Mouse (Mus musculus): ENCODE data around the gene Stk39. TPM values are rescaled to one million over a fixed set of nuclear protein-coding genes. Genes with fewer than 3 reads are reported as not detected.

The Stk39 gene
- polyA plus RNA-seq, 1 experiment from 2014 or later = 46.5 TPM

DNA sequence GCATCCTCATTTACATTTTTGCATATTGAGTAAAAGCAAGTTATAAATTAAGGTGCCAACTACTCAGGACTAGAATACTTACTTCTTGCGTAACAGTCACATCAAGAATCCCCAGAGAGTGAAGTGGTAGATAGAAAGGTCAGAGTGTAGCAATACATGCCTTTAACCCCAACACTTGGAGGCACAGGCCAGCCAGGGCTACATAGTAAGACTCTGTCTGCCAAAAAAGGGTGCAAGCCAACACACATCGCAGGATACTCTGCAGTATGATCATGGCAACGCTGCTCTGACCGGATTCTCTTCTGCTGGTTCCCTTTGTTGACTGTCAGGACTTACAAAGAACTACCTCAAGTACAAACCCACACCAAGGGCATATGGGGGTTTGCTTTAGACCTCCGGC is 101.7 kb downstream of the Stk39 start:
- H3K4me1 ChIP-seq = peaks cover 31% of the 10 kb centered on the region
- no peaks in the 10 kb centered on the region for H3K9me3 ChIP-seq
- H3K4me2 ChIP-seq (replicated peaks) = no peak overlapping the region
- no peak for ATAC-seq (ENCODE audit: low FRiP score, low read depth)
- no peaks in the 10 kb centered on the region for H3K27me3 ChIP-seq (replicated peaks)
- no peak overlapping the region for H3K4me3 ChIP-seq
- H3K9ac ChIP-seq = no peak overlapping the region
- no peaks in the 10 kb centered on the region for H3K36me3 ChIP-seq
- no peak overlapping the region for H3K27ac ChIP-seq
- 62% methylated on average over 5 of the region's 5 CpGs for WGBS

DNA sequence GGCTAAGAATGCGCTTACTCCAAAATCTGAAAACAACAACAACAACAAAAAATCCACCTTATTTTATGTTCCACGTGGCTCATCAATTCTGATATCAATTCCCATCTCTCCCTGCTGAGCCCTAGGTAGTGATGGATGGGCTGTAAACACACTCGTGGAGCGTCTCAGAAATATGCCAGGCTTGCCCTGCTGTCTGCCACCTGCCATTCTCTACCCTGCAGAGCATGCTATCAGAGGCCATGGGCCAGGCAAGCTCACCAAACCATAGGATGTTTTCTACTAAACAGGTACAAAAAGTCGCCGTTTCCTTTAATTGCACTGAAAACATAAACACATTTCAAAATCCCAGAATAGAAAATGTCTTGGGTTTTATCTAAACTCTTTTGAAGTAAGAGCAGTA is 103.0 kb downstream of the Stk39 start:
- Histone ChIP-seq H3K4me3 (no peak overlapping the region), H3K27ac (no peak overlapping the region), H3K27me3 (replicated peaks) (no peaks in the 10 kb centered on the region), H3K36me3 (no peaks in the 10 kb centered on the region), H3K9ac (no peak overlapping the region), H3K4me1 (peaks cover 39% of the 10 kb centered on the region), H3K4me2 (replicated peaks) (no peak overlapping the region), H3K9me3 (no peaks in the 10 kb centered on the region)
- WGBS = 73% methylated on average over 6 of the region's 6 CpGs
- ATAC-seq (ENCODE audit: low FRiP score, low read depth) = no peak

- Histone ChIP-seq H3K27me3 (replicated peaks) (no peaks in the 10 kb centered on the region), H3K36me3 (no peaks in the 10 kb centered on the region), H3K9me3 (no peaks in the 10 kb centered on the region), H3K4me1 (peaks cover 44% of the 10 kb centered on the region), H3K27ac (no peak overlapping the region), H3K4me3 (no peak overlapping the region), H3K9ac (no peak overlapping the region), H3K4me2 (replicated peaks) (no peak overlapping the region; the same call in 1 of the 2 replicates)
- ATAC-seq (ENCODE audit: low FRiP score, low read depth) = no peak
- 46% methylated on average over 13 of the region's 13 CpGs for WGBS
These were observed 104.1 kb downstream of the Stk39 start for GRCm38 (mm10) chr2:68367944-68368343.

GRCm38 (mm10) chr2:68366897-68367193 is 105.2 kb downstream of the Stk39 start:
- peak; percentile 69 for ATAC-seq (ENCODE audit: low FRiP score, low read depth)

GRCm38 (mm10) chr2:68366091-68366896 is 105.8 kb downstream of the Stk39 start:
- peak; percentile 72 for ATAC-seq (ENCODE audit: low FRiP score, low read depth)
- Histone ChIP-seq H3K9me3 (no peaks in the 10 kb centered on the region), H3K4me2 (replicated peaks) (peak overlapping the region; percentile 53), H3K9ac (no peak overlapping the region), H3K27ac (no peak overlapping the region; the same call in 1 of the 2 replicates), H3K4me3 (peak overlapping the region; percentile 1; the same call in 1 of the 2 replicates), H3K4me1 (peaks cover 52% of the 10 kb centered on the region), H3K36me3 (no peaks in the 10 kb centered on the region), H3K27me3 (replicated peaks) (no peaks in the 10 kb centered on the region)
- 3% methylated on average over 18 of the region's 18 CpGs for WGBS

More at GRCm38 (mm10) chr2:68366897-68367193, 105.2 kb downstream of the Stk39 start:
- Histone ChIP-seq H3K27ac (no peak overlapping the region), H3K36me3 (no peaks in the 10 kb centered on the region), H3K4me1 (peaks cover 46% of the 10 kb centered on the region), H3K27me3 (replicated peaks) (no peaks in the 10 kb centered on the region), H3K4me3 (no peak overlapping the region), H3K9ac (no peak overlapping the region), H3K9me3 (no peaks in the 10 kb centered on the region), H3K4me2 (replicated peaks) (peak overlapping the region; percentile 53; the same call in 1 of the 2 replicates)
- WGBS = 7% methylated on average over 5 of the region's 5 CpGs

DNA sequence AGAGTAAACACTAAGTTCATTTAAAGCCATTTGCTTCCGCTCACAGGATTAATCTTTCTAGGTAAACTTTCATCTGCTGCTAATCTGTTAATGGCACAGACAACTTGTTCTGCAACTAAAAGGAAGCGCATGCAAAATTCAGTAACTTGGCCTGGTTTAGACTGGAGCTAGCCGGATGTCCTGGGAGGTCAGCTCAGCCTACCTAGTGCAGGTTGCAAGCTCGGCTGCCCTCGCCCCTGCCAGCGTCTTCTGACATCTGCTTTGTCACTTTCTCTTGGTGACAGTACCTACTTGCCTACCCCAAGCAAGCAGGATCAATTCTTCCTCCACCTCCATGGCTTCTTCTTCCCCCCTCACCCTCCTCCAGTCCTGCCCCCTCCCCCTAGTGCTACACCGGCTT is 106.6 kb downstream of the Stk39 start:
- H3K4me1 ChIP-seq = peaks cover 51% of the 10 kb centered on the region
- peak overlapping the region; percentile 53 for H3K4me2 ChIP-seq (replicated peaks)
- H3K36me3 ChIP-seq = no peaks in the 10 kb centered on the region
- 33% methylated on average over 7 of the region's 7 CpGs for WGBS
- H3K27ac ChIP-seq = no peak overlapping the region
- H3K4me3 ChIP-seq = no peak overlapping the region
- H3K9ac ChIP-seq = no peak overlapping the region
- H3K27me3 ChIP-seq (replicated peaks) = no peaks in the 10 kb centered on the region
- H3K9me3 ChIP-seq = no peaks in the 10 kb centered on the region
- ATAC-seq (ENCODE audit: low FRiP score, low read depth) = peak; percentile 5; the same call in 1 of the 2 replicates

DNA sequence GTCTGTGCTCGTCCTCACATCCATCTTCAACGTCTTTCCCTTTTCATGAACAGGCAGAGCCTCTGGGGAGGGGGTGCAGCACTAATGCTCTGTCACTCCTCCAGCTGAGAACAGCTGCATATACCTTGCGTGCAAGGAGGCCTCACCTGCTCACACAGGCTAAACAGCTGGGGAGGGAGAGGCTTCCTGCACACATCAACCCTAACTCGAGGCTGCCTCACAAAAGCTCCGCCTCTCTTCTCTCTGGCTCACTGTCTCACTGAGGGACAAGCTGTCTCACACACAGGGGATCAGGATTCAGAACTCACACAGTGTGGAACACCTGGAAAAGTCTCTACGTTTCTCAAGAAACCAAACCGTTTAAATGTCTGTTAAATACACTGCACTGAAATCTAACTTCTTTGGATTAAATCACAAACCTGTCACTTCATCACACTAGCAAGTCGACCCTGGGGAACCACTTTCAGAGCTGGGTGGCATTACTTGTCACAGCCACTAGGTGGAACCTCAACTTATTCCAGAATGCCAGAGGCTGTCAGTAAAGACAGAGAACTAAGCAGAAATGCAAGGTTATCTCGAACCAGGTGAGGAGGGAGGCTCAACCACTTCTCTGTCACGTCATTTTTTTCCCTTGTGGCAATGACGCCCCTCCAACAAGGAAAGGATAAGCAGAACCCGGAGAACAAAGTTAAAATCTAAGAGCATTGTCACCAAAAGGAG is 107.7 kb downstream of the Stk39 start:
- Histone ChIP-seq H3K36me3 (no peaks in the 10 kb centered on the region), H3K9me3 (no peaks in the 10 kb centered on the region), H3K27ac (no peak overlapping the region), H3K9ac (no peak overlapping the region), H3K4me1 (peaks cover 42% of the 10 kb centered on the region), H3K27me3 (replicated peaks) (no peaks in the 10 kb centered on the region), H3K4me3 (no peak overlapping the region), H3K4me2 (replicated peaks) (peak overlapping the region; percentile 53)
- no peak for ATAC-seq (ENCODE audit: low FRiP score, low read depth)
- WGBS = 18% methylated on average over 12 of the region's 12 CpGs

DNA sequence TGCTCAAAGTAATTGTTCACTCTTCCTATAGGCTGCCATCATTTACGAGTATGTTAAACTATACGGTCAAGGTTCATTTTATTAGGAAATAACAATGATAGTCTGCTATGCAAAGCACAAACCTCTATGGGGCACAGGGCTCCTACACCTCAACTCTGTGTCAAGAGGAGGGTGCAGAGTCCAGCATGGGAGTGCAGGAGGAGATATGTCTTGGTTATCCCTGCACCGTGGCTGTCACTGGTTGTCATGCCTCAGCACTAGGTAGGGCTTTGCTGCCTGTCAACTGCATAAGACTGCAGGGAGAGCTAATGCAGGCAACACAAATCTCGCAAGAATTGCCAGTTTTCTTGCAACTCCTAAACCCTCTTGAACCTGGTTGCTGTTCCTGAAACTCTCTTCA is 108.9 kb downstream of the Stk39 start:
- WGBS = 70% methylated on average over 4 of the region's 4 CpGs
- no peak overlapping the region for H3K4me3 ChIP-seq
- peaks cover 6% of the 10 kb centered on the region; the same call in 1 of the 2 replicates for H3K36me3 ChIP-seq
- H3K27me3 ChIP-seq (replicated peaks) = no peaks in the 10 kb centered on the region
- no peak overlapping the region for H3K9ac ChIP-seq
- H3K9me3 ChIP-seq = no peaks in the 10 kb centered on the region
- H3K27ac ChIP-seq = no peak overlapping the region
- no peak overlapping the region for H3K4me2 ChIP-seq (replicated peaks)
- ATAC-seq (ENCODE audit: low FRiP score, low read depth) = no peak
- H3K4me1 ChIP-seq = peaks cover 41% of the 10 kb centered on the region

GRCm38 (mm10) chr2:68361701-68362100 is 110.4 kb downstream of the Stk39 start:
- WGBS = 26% methylated on average over 5 of the region's 5 CpGs
- no peak overlapping the region for H3K27ac ChIP-seq
- H3K36me3 ChIP-seq = peaks cover 7% of the 10 kb centered on the region; the same call in 1 of the 2 replicates
- H3K9ac ChIP-seq = no peak overlapping the region
- peaks cover 34% of the 10 kb centered on the region for H3K4me1 ChIP-seq
- H3K27me3 ChIP-seq (replicated peaks) = no peaks in the 10 kb centered on the region
- no peak overlapping the region for H3K4me3 ChIP-seq
- H3K4me2 ChIP-seq (replicated peaks) = no peak overlapping the region
- H3K9me3 ChIP-seq = no peaks in the 10 kb centered on the region
- ATAC-seq (ENCODE audit: low FRiP score, low read depth) = no peak

DNA sequence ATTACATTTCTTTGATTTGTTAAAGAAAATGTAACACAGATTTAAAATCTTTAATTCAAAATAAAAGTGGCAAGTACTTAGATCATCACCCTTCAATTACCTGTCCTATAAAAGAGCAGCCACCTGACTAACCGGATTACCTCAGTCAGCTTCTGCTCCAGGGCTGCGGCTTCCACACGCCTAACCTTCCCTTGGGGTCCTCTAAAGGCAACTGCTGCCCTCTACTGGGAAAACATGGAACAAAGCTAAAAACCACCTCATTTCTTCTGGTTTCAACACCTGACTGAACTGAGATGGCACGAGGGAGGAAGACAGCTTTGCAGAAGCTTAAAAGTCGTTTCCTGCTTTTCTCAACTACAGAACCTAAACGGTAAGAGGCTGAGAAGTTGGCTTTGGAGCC is 121.4 kb downstream of the Stk39 start:
- WGBS = 19% methylated on average over 6 of the region's 6 CpGs
- ATAC-seq (ENCODE audit: low FRiP score, low read depth) = peak; percentile 39; the same call in 1 of the 2 replicates
- Histone ChIP-seq H3K9me3 (no peaks in the 10 kb centered on the region), H3K4me2 (replicated peaks) (no peak overlapping the region), H3K4me1 (peaks cover 11% of the 10 kb centered on the region), H3K4me3 (no peak overlapping the region), H3K27me3 (replicated peaks) (no peaks in the 10 kb centered on the region), H3K27ac (no peak overlapping the region), H3K36me3 (no peaks in the 10 kb centered on the region), H3K9ac (no peak overlapping the region)

- peak; percentile 27 for ATAC-seq (ENCODE audit: low FRiP score, low read depth)
- Histone ChIP-seq H3K9ac (no peak overlapping the region), H3K4me2 (replicated peaks) (no peak overlapping the region), H3K4me3 (no peak overlapping the region), H3K9me3 (no peaks in the 10 kb centered on the region), H3K27me3 (replicated peaks) (no peaks in the 10 kb centered on the region), H3K4me1 (peaks cover 11% of the 10 kb centered on the region), H3K27ac (no peak overlapping the region), H3K36me3 (no peaks in the 10 kb centered on the region)
- WGBS = 61% methylated on average over 24 of the region's 24 CpGs
These were observed 122.3 kb downstream of the Stk39 start for GRCm38 (mm10) chr2:68349593-68350383.

- Histone ChIP-seq H3K9me3 (no peaks in the 10 kb centered on the region), H3K4me1 (peaks cover 11% of the 10 kb centered on the region), H3K36me3 (no peaks in the 10 kb centered on the region), H3K27me3 (replicated peaks) (no peaks in the 10 kb centered on the region), H3K4me3 (no peak overlapping the region), H3K9ac (no peak overlapping the region), H3K27ac (no peak overlapping the region), H3K4me2 (replicated peaks) (no peak overlapping the region)
- no peak for ATAC-seq (ENCODE audit: low FRiP score, low read depth)
- 84% methylated on average over 12 of the region's 12 CpGs for WGBS
These were observed 123.1 kb downstream of the Stk39 start for GRCm38 (mm10) chr2:68348966-68349365.
